Mouse (Mus musculus): Measurements from ENCODE around the gene Reep1.

Gene Reep1

GRCm38 (mm10) chr6:71737202-71737601 is 29.8 kb downstream of the Reep1 start:
- DNase-seq (ENCODE audit: low read depth, low spot score): no peak

DNA sequence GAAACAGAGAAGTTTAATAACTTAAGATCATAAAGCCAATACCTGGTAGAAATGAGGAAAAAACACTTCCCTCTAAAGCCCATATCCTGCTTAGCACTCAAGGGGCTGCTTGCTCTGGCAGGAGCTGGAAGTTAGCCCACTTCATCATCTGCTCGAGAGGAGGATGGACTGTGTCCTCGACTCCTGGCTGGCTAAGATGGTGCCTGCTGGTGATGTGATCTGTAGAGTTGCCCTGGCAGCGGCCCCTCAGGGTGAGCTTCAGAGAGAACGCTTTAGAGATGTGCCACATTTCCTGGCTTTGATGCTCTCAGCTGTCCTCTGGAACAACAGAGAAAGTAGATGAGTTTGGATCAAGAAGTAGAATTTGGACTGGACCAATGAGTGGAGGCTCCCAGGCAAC is 31.2 kb downstream of the Reep1 start:
- DNase-seq (ENCODE audit: low read depth, low spot score): no peak

- no peak for DNase-seq (ENCODE audit: low read depth, low spot score)
Measured at GRCm38 (mm10) chr6:71740921-71741320, 33.6 kb downstream of the Reep1 start.

DNA sequence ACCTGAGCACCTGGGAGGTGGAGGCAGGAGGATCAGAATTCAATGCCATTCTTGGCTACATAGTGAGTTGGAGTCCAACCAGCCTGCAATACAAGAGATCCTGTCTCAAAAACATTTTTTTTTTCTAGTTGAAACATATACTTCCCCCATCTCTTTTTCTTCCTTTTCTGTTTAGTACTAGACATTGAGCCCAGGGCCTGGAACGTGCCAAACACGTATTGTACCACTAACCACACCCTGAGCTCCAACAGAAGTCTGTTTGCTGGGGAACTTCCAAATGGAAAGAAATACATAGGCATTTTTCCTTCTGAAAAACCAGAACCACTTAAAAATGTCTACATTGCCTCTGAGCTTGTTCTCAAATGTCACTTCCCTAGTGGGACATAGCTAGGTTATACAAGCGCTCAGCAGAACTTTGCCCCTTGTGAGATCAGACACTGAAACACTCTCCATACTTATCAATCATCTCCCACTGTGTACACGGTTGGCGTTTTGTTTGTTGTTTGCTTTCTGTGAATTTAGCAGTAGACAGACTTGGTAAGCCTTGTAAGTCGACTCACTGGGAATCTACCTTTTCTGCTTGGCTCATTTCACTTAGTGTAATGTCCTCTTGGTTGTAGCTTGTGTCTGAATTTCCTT is 34.8 kb downstream of the Reep1 start:
- DNase-seq (ENCODE audit: low read depth, low spot score): no peak

- DNase-seq (ENCODE audit: low read depth, low spot score): no peak
Measured at GRCm38 (mm10) chr6:71744934-71745333, 37.6 kb downstream of the Reep1 start.

- no peak for DNase-seq (ENCODE audit: low read depth, low spot score)
Measured at GRCm38 (mm10) chr6:71745482-71746234, 38.3 kb downstream of the Reep1 start.

- no peak for DNase-seq (ENCODE audit: low read depth, low spot score)
Measured at GRCm38 (mm10) chr6:71746246-71746645, 38.9 kb downstream of the Reep1 start.

- DNase-seq (ENCODE audit: low read depth, low spot score): no peak
Measured at GRCm38 (mm10) chr6:71746846-71747245, 39.5 kb downstream of the Reep1 start.

DNA sequence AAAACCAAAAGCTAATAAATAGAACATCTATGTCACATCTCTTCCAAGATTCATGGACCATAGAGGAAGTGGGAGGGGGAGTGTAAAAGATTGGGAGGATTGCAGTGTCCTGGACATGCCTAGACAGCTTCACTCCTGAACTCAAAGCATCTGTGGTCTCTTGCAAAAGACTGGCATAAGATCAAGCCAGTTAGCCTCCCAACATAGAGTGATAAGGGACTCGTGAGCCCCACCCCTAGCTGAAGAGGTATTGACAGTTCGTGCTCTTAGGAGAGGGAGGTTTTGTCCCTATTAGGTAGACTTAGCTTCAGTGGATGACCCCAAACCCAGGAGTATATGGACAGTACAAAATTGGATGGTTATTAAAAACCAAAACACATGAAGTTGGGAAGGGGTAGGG is 44.2 kb downstream of the Reep1 start:
- no peak for DNase-seq (ENCODE audit: low read depth, low spot score)

GRCm38 (mm10) chr6:71752791-71753464 is 45.6 kb downstream of the Reep1 start:
- no peak for DNase-seq (ENCODE audit: low read depth, low spot score)

DNA sequence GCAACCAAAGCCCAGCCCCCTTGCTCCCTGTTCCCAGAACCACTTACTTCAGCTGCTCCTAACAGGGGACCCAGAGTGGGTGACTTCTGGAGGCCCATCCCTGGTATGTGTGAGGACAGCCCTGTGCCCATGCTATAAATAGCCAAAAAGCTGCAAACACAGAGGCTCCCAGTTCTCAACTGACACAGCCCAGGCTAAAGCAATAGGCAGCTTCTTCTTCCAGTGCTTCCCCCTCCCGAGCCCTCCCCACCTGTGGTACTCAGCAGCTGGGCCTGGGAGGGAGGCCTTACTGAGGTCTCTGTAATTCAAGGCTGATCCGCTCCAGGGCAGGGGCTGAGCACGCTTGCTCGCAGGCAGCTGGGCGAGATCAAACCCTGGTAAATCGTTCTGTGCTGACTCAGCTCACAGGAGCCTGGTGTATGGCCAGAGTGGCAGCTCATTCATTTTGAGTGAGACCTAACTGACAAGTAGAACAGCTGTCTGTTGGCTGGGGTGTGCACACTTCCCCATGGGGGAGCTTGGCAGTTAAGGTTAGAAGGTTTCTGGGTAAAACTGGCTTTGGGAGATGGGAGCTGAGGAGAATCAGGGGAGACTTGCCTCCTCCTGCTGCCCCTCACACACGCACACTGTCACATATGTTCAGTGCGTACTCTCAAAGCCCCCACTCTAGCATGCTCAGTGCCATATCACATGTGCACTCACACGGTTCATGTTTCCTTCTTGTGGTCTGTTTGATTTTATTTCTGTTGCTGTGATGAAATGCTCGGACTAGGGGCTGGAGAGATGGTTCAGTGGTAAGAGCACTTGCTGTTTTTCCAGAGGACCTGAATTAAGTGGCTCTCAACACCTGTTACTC is 49.9 kb downstream of the Reep1 start:
- peak; percentile 90 for DNase-seq (ENCODE audit: low read depth, low spot score)

- DNase-seq (ENCODE audit: low read depth, low spot score): no peak
Measured at GRCm38 (mm10) chr6:71758780-71759179, 51.4 kb downstream of the Reep1 start.

- no peak for DNase-seq (ENCODE audit: low read depth, low spot score)
Measured at GRCm38 (mm10) chr6:71760073-71760472, 52.7 kb downstream of the Reep1 start.

DNA sequence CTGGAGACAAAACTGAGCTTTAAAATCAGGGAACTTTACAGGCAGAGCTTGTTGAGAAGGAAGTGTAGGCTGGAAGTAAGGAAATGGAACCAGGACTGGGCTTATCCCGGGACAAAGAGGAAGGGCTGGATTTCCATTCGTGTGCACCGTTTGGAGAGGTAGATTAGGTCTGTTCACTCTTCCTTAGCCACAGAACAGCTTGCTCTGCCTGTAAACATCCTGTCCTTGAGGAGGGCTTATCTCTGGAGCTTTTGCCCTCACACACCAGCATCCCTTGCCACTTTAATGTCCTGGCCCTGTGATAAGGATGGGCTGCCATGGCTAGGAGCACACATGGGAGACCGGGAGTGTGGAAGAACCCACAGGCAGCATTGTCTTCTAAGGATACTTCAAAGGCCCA is 60.4 kb downstream of the Reep1 start:
- no peak for DNase-seq (ENCODE audit: low read depth, low spot score)

- no peak for DNase-seq (ENCODE audit: low read depth, low spot score)
Measured at GRCm38 (mm10) chr6:71769901-71770690, 62.7 kb downstream of the Reep1 start.

DNA sequence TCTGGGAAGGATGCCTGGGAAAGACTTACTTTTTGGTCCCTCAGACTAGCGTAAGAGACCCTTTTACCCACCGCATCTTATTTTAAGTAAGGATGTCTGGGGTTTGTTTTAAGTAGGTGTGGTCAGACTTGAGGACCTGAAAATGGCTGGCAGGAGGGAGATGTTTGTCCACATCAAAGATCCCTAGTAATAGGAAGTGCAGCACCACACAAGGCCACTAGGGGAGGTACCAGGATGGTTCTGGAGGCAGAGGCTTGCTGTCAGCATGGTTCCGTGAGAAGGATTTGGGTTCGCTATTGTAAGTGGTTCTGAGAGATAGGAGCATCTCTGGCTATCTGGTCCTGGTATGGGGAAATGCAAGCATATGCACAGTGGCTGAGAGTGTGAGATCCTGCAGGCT is 63.5 kb downstream of the Reep1 start:
- DNase-seq (ENCODE audit: low read depth, low spot score): no peak

DNA sequence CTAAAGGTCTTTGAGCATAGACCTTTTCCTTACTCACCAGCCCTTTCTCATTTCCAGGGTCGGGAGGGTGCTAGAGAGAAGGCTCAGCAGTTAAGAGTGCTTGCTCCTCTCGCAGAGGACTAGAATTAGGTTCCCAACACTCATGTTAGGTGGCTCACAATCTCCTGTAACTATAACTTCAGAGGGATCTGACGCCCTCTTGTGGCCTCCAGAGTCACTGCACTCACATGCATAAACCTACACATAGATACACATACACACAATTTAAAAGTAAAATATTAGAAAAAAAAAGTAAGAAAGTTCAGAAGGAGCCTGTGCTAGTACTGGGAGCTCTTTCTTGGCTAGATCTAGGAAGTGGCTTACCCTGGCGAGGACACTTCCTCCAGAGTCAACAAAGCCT is 63.9 kb downstream of the Reep1 start:
- DNase-seq (ENCODE audit: low read depth, low spot score): no peak

DNA sequence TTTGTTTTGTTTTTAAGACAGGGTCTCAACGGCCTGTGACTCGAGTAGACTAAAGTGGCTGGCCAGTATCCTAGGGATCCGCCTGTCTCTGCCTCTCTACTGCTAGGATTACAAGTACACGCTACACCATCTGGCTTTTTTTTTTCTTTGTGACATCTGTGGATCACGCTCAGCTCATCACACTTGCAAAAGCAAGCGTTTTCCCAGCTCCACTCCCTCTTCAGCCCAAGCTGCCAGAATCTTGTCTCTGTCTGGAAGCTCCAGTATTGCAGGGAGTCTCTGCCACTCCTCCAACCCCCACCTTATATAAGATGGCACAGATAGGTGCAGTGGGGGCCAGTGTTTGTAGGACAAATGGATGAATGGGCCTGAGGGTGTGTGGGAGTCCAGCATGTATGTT is 64.8 kb downstream of the Reep1 start:
- DNase-seq (ENCODE audit: low read depth, low spot score): no peak

DNA sequence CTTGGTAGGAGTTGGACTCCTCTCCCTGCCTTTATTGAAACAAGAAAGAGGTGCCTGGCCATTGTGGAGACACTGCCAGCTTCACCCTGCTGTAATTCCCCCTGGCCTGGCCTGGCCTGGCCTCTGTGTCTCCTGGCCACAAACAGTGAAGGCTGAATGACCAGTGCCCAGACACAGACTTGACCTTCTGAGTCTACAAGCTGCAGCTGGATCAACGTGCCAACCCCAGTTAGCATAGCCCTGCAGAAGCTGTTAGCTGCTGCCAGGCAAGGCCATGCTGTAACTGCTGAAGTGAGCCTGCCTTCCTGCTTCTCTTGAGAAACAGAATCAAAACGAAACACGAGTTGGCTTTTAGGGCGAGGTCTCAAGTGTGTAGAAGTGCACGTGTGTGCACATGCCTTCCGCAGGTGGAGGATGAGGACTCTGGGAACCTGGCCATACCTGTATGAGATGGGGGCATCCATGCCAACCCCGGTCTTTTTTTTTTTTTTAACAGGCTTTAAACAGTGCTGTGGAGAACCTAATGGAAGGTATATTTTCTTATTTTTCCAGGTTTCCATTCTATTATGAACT is 65.4 kb downstream of the Reep1 start:
- DNase-seq (ENCODE audit: low read depth, low spot score): peak; percentile 60

- no peak for DNase-seq (ENCODE audit: low read depth, low spot score)
Measured at GRCm38 (mm10) chr6:71778016-71778415, 70.7 kb downstream of the Reep1 start.

GRCm38 (mm10) chr6:71779831-71780230 is 72.5 kb downstream of the Reep1 start:
- DNase-seq (ENCODE audit: low read depth, low spot score): no peak

Data from skeletal muscle tissue, adult 2 months (tissue).